Mouse (Mus musculus) megakaryocyte, embryonic 14.5 days (primary cell): ENCODE results near the gene Krt75.

Experiments
- FLI1 ChIP-seq: IDR thresholded peaks from 2 replicates; pipeline ENCODE4 v1.6.1; 2012; ENCODE audit warnings: low read length, inconsistent platforms, mixed read lengths
- GATA1 ChIP-seq: IDR thresholded peaks from 3 replicates; pipeline ENCODE4 v1.6.1; 2012; ENCODE audit warnings: mixed read lengths, low read length, inconsistent platforms, borderline replicate concordance

GRCm38 (mm10) chr15:101583211-101583965 lies 9.7 kb upstream of the Krt75 start:
- TF ChIP-seq GATA1 (no peak), FLI1 (no peak)
